Mouse (Mus musculus): ENCODE data around the gene Mast3.
A peak's percentile ranks its signal among the peaks of the same experiment; 100 is the strongest.

Gene Mast3

GRCm38 (mm10) chr8:70775851-70776495 lies 28.9 kb downstream of the Mast3 start:
- DNase-seq: no peak

GRCm38 (mm10) chr8:70775227-70775626 lies 29.6 kb downstream of the Mast3 start:
- no peak for DNase-seq

GRCm38 (mm10) chr8:70774740-70775139 lies 30.1 kb downstream of the Mast3 start:
- DNase-seq: no peak

- peak; percentile 81 to 84 for DNase-seq
These were observed 31.0 kb downstream of the Mast3 start for GRCm38 (mm10) chr8:70773833-70774232.

- no peak for DNase-seq
These were observed 31.4 kb downstream of the Mast3 start for GRCm38 (mm10) chr8:70773410-70773809.

- DNase-seq: no peak
These were observed 32.0 kb downstream of the Mast3 start for GRCm38 (mm10) chr8:70772890-70773289.

GRCm38 (mm10) chr8:70772075-70772474 lies 32.8 kb downstream of the Mast3 start:
- DNase-seq: no peak

GRCm38 (mm10) chr8:70771217-70771616 lies 33.6 kb downstream of the Mast3 start:
- no peak for DNase-seq

GRCm38 (mm10) chr8:70770748-70771147 lies 34.1 kb downstream of the Mast3 start:
- no peak for DNase-seq

- DNase-seq: no peak
These were observed 35.0 kb downstream of the Mast3 start for GRCm38 (mm10) chr8:70769858-70770257.

GRCm38 (mm10) chr8:70769359-70769758 lies 35.5 kb downstream of the Mast3 start:
- peak; percentile 93 to 96 for DNase-seq

- peak in 1 of 2 experiments; percentile 23 for DNase-seq
These were observed 35.9 kb downstream of the Mast3 start for GRCm38 (mm10) chr8:70768956-70769355.

- peak in 1 of 2 experiments; percentile 34 for DNase-seq
These were observed 36.5 kb downstream of the Mast3 start for GRCm38 (mm10) chr8:70768231-70768776.

GRCm38 (mm10) chr8:70767503-70767902 lies 37.4 kb downstream of the Mast3 start:
- no peak for DNase-seq

- DNase-seq: peak; percentile 93
These were observed 38.0 kb downstream of the Mast3 start for GRCm38 (mm10) chr8:70766571-70767440.

- peak in 1 of 2 experiments; percentile 54 for DNase-seq
These were observed 38.9 kb downstream of the Mast3 start for GRCm38 (mm10) chr8:70765838-70766570.

- DNase-seq: no peak
These were observed 39.5 kb downstream of the Mast3 start for GRCm38 (mm10) chr8:70765329-70765728.

GRCm38 (mm10) chr8:70764676-70765075 lies 40.2 kb downstream of the Mast3 start:
- DNase-seq: peak in 1 of 2 experiments; percentile 36

GRCm38 (mm10) chr8:70764026-70764425 lies 40.8 kb downstream of the Mast3 start:
- no peak for DNase-seq

- peak in 1 of 2 experiments; percentile 75 for DNase-seq
These were observed 41.5 kb downstream of the Mast3 start for GRCm38 (mm10) chr8:70763354-70763753.

- DNase-seq: no peak
These were observed 42.7 kb downstream of the Mast3 start for GRCm38 (mm10) chr8:70762118-70762517.

GRCm38 (mm10) chr8:70760775-70761406 lies 44.0 kb downstream of the Mast3 start, which contains the start of gene Mpv17l2:
Mpv17l2 (minus strand) TSS chr8:70760946.
- peak; percentile 96 to 99 for DNase-seq

All from kidney, adult 8-10 months (tissue).